Mouse (Mus musculus) cerebellum, postnatal 10 days (tissue): Measurements from ENCODE around the gene Bco1.

ENCODE experiments used
- DNase-seq, 2 experiments: peaks; one replicate each; pipeline ENCODE4 v3.0.0; 2021; ENCODE audit warnings: mixed read lengths in 2 of 2

Bco1 gene

DNA sequence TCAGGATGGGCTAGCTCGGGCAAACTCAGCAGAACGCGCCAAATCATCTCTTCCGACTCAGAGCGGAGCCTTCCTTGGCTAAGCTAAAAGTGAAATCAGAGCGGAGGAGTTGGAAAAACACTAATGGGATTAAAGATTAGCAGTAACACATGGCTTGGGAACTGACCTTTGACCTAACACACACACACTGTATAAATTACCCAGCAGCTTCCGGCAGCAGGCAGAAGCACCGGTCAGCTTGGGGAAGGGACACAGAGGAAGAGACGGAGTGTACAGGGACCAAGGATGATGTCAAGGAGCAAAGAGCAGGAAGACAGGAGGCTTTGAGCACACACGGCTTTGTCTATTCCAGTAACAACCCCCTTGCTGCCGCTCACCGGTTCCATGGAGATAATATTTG is at the start of gene Bco1:
TSS of gene Bco1 (plus strand) at position 208 of the 400 bp plus-strand sequence.
- no peak for DNase-seq

DNA sequence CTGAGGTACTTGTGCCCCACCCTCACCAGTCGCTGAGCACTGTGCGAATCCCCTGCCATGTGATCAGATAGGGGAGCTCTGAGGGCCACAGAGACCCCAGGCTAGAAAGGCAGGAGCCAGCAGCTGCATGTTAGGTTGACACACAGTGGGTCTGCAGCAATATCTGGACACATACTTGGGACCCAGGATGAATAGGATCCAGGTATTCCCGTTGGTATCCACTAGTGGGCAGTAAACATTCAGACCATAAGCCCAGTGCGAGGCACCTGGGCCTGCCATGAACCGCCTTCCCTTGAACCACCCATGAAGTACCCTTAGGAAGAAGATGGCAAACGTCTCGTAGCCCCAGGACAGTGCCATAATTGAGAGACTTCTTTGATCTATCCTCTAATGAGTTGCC is 46.2 kb upstream of the Bco1 start:
- DNase-seq = no peak

GRCm38 (mm10) chr8:117050763-117051162 is 44.9 kb upstream of the Bco1 start:
- no peak for DNase-seq

DNA sequence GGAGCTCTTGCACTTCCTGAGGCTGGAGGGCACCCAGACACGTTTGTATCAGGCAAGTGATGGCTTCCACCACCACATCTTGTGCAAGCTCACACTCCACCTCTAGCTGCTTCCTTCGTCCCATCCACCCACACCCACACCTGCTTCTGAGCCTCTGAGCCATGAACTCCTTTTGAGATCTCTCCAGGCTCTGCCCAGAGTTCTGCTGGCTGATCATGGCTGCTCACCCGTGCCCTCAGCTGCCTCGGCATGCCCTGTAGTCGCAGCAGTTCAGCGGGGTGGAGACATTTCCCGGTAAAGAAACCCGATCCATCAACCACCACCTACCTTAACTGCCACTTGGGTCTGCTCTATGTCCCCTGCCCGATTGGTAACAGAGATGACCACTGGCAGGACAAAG is 44.3 kb upstream of the Bco1 start:
- DNase-seq = no peak

- DNase-seq = peak; percentile 32 to 37
Measured at GRCm38 (mm10) chr8:117053135-117054079, 42.2 kb upstream of the Bco1 start.

GRCm38 (mm10) chr8:117054146-117054545 is 41.5 kb upstream of the Bco1 start:
- DNase-seq = no peak

DNA sequence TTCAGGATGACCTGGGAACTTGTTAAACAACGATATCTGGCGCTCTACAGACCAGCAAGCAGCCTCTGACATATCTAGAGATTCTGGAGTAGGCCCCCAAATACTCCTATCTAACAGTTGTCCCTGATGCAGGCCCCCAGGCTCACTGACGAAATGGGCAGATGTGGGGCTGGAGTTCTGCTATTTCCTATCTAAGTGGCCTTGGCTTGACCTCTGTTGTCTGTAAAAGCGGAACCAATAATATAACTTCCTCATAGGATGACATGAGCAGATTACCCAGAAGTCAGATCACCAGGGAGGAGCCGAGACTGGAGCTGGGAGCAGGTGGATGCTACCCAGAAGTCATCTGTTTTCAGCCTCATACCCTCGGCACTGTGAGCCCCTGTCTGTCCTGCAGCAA is 40.6 kb upstream of the Bco1 start:
- no peak for DNase-seq

- no peak for DNase-seq
Measured at GRCm38 (mm10) chr8:117059021-117059420, 36.6 kb upstream of the Bco1 start.

GRCm38 (mm10) chr8:117060306-117060705 is 35.3 kb upstream of the Bco1 start:
- peak; percentile 24 to 36 for DNase-seq

DNA sequence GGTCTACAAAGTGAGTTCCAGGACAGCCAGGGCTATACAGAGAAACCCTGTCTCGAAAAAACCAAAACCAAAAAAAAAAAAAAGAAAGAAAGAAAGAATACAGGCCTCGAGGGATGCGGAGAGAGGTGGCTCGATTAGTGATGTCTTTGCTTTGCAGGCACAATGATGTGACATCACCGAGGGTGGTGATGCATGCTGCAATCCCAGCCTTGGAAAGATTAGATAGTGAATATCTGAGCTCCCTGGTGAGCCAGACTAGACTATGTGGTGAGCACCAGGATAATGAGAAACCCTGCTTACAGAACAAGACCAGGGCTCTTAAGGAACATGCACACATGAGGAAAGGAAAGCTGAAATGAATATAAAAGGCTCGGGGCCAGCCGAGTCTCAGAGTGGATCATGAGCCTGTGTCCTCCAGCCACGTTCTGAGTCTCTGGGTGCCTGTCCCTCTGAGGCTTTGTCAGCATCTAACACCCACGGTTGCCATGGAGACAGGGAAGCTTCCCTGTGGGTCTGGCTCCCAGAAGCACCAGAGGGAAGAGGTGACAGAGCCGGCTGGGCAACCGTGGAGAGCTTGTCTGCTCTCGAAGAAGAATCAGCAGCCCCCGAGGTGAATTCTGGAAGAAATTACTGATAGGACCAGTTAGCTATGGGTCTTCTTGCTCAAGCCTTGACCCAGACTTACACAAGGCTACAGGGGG is 34.3 kb upstream of the Bco1 start:
- peak in 1 of 2 experiments; percentile 20 for DNase-seq

DNA sequence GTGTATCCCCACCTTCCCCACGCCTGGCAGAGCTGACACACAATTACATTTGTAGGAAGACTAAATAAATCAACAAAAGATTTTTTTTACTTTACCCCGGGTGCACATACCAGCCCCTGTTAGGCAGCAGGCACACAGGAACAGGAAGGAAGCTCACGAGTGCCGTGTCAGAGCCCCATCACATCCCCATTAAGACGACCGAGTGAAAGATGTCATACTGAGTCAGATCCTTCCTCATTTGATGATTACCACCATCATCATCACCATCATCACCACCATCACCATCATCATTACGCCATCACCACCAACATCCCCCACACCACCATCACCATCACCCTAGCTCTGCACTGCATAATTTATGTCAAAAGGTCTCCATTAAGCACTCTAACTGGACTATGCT is 28.7 kb upstream of the Bco1 start:
- no peak for DNase-seq

- DNase-seq = no peak
Measured at GRCm38 (mm10) chr8:117067396-117067795, 28.3 kb upstream of the Bco1 start.

DNA sequence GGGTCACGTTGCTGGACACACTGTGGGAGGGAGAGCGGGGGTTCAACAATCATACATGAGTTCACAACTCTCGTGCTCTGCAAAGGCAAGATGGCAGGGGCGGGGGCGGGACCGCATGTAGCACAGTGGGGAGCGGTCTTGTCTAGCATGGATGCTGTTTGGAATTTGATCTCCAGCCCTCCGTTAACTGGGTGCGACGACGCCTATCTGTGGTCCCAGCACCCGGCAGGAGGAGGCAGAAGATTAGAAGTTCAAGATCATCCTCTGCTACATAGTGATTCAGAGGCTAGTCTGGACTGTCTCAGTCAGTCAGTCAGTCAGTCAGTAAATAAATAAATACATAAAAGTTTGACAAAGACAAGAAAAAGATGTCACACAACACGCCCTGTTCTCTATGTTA is 27.4 kb upstream of the Bco1 start:
- no peak for DNase-seq

GRCm38 (mm10) chr8:117069708-117070107 is 25.9 kb upstream of the Bco1 start:
- DNase-seq = peak; percentile 50 to 60

DNA sequence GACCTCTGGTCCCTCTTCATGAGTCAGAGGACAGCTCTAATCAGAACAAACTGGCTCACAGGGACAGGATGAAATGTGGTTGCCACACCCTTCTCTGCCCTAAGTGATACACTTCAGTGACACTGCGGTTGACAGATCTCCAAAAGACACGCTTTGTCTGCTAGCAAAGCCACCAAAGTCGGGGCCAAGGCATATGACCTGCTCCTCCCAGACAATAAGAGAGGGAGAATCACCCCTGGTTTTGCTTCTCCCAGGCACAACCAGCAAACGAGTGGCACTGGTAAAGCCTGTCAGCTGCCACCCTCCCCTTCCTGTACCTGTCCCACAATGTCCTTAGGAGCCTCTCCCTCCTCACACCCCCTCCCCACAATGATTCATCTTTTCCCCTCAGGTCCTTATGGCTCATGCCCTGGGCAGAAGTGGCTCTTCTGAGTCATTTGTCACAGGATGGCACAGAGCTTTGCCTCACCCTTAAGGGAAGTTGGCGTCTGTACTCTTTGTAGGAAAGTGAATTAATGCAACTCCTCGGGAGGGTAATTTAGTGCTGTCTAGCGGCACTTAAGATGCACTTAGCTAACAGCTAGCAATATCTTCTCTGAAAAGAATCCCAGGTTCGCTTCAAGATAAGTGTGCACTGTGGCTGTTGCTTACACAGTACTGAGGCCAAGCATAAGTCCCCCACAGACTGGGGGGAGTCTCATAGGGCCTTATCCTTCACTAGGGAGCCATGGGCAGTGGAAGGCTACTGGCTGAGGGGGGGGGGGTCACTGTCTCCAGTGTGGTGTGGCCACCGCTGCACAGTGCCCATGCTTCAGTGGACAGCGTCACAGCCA is 21.1 kb upstream of the Bco1 start:
- no peak for DNase-seq

DNA sequence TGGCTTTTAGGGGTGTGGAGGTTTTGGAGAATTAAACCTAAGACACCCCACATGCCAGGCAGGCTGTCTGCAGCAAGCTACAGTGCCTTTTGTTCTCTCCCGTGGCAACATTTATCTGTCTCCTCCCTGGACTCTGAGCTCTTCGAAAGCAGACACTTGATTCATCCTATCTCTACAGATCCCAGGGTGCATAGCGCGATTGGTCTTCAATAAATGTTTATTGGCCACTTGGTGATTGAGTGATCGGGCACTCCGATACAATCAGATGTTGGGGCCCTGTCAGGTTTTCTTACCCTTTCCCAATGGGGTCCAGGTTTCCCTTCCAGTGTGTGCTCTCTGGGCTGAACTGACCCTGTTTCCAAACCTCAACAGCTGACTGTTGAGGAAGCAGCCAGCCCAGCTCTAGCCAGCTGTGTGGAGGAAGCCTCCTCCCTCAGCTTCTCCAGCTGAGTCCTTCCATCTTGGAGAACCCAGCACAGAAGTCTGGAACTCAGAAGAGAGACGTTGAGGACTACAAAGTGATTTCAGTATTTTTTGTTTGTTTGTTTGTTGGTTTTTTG is 17.2 kb upstream of the Bco1 start:
- DNase-seq = no peak

GRCm38 (mm10) chr8:117079652-117080051 is 16.0 kb upstream of the Bco1 start:
- DNase-seq = no peak

GRCm38 (mm10) chr8:117082399-117082872 is 13.2 kb upstream of the Bco1 start, which contains the start of gene Pkd1l2:
Gene Pkd1l2, minus strand, starts transcription at chr8:117082449.
- no peak for DNase-seq

- DNase-seq = no peak
Measured at GRCm38 (mm10) chr8:117082947-117083559, 12.6 kb upstream of the Bco1 start.

GRCm38 (mm10) chr8:117085521-117085920 is 10.1 kb upstream of the Bco1 start:
- DNase-seq = no peak

- DNase-seq = no peak
Measured at GRCm38 (mm10) chr8:117087036-117087435, 8.6 kb upstream of the Bco1 start.

- no peak for DNase-seq
Measured at GRCm38 (mm10) chr8:117089802-117090201, 5.9 kb upstream of the Bco1 start.
